Mouse (Mus musculus) kidney, postnatal 0 days (tissue): Measurements from ENCODE around the gene Usp34. TPM values are rescaled to one million over a fixed set of nuclear protein-coding genes. Genes with fewer than 3 reads are reported as not detected.

Source experiments
- ATAC-seq: fragments of 200-750 bp; cut with Nextera tagmentation; replicated peaks from 2 replicates; pipeline ENCODE4 v1.8.0; 2017; ENCODE audit warnings: low read depth, moderate number of reproducible peaks, moderate TSS enrichment, moderate library complexity; ENCODE audit not compliant: low FRiP score
- DNase-seq: peaks from one replicate; pipeline ENCODE4 v3.0.0-alpha.2; 2016; ENCODE audit warnings: low spot score
- H3K27ac ChIP-seq: fragments of 300-500 bp; sonication (generic); 2 replicates; pipeline ENCODE4 v1.5.1; 2014; ENCODE audit warnings: mild to moderate bottlenecking
- H3K27me3 ChIP-seq: fragments of 300-500 bp; sonication (generic); 2 replicates; pipeline ENCODE4 v1.6.1; 2014; ENCODE audit warnings: low read length, mixed read lengths; ENCODE audit not compliant: insufficient read depth
- H3K36me3 ChIP-seq: fragments of 300-500 bp; sonication (generic); 2 replicates; pipeline ENCODE4 v1.6.1; 2014; ENCODE audit warnings: low read length, mixed read lengths; ENCODE audit not compliant: insufficient read depth
- H3K4me1 ChIP-seq: fragments of 300-500 bp; sonication (generic); replicated peaks from 2 replicates; pipeline ENCODE4 v1.6.1; 2014; ENCODE audit warnings: antibody characterized with exemption, low read length, mixed read lengths; ENCODE audit not compliant: insufficient read depth
- H3K4me2 ChIP-seq: fragments of 300-500 bp; sonication (generic); 2 replicates; pipeline ENCODE4 v1.6.1; 2014; ENCODE audit warnings: mild to moderate bottlenecking, low read length, moderate library complexity, mixed read lengths
- H3K4me3 ChIP-seq: fragments of 300-500 bp; sonication (generic); replicated peaks from 2 replicates; pipeline ENCODE4 v1.5.1; 2014; ENCODE audit warnings: low read depth, low read length
- H3K9ac ChIP-seq: fragments of 300-500 bp; sonication (generic); 2 replicates; pipeline ENCODE4 v1.6.1; 2014; ENCODE audit warnings: low read depth, low read length
- H3K9me3 ChIP-seq: fragments of 300-500 bp; sonication (generic); replicated peaks from 2 replicates; pipeline ENCODE4 v1.6.1; 2016; ENCODE audit warnings: low read length, inconsistent platforms, mixed read lengths
- CTCF ChIP-seq: IDR thresholded peaks from 2 replicates; pipeline ENCODE4 v1.5.1; 2016; ENCODE audit warnings: antibody characterized with exemption, low read depth, mild to moderate bottlenecking, moderate library complexity
- WGBS: fragments of 180-500 bp; shearing (Covaris S2); extraction: QIAGEN DNeasy Blood & Tissue Kit; methylation state at CpG from one replicate; pipeline ENCODE4 v1.1.7; 2014; 5-methylcytosine and 5-hydroxymethylcytosine counted together
- polyA plus RNA-seq: library from polyadenylated mRNA; unstranded; fragments of >200 nt; fragmentation: Nextera tagmentation; extraction: Ambion mirVana; gene quantifications from 2 replicates; pipeline ENCODE4 v1.2.1, GENCODE M21; 2015

The Usp34 gene
- polyA plus RNA-seq, 1 experiment from 2014 or later, result 22.5 TPM

DNA sequence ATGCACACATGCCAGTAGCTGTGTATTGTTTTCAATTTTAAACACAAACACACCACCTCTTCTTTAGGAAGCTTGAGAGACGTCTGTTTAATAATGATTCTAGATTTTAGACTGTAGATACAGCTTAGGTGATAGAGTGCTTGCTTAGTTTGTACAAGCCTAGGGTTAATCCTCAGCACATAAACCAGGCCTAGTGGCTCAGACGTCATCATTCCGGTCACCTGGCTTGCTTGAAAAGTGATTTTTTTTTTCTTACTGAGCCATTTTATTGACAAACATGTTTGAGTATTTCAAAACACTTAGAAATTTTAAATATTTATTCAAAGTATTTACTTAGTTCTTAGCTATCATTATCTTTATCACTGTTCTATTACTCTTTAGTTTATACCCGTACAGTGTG is 65.3 kb downstream of the Usp34 start:
- H3K9ac ChIP-seq, result no peak overlapping the region
- TF ChIP-seq CTCF, result no peak
- no peaks in the 10 kb centered on the region for H3K4me1 ChIP-seq
- 91% methylated on average over 4 of the region's 4 CpGs for WGBS
- DNase-seq (no peak), ATAC-seq (no peak)
- H3K4me3 ChIP-seq, result no peak overlapping the region
- no peaks in the 10 kb centered on the region for H3K27me3 ChIP-seq
- H3K4me2 ChIP-seq, result no peak overlapping the region
- no peak overlapping the region for H3K27ac ChIP-seq
- peaks cover 24% of the 10 kb centered on the region for H3K36me3 ChIP-seq
- no peaks in the 10 kb centered on the region for H3K9me3 ChIP-seq

DNA sequence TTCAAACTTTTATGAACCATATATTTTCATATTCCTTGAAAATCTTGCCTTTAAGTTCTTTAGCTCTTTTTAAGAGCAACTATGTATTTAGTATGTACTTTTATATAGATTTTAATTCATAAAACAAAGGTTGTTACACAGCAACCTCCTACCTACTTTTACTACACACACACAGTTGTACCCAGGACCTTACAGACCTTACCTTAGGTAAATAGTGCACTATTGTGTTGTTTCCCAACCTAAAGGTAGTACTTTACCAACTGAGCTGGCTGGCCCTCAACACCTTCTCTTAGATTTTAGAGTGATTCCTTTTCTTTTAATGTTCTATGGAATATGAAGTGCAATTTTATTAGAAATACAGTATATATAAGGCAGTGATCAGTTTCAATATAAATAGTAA is 65.8 kb downstream of the Usp34 start:
- no peak for TF ChIP-seq CTCF
- Histone ChIP-seq H3K27me3 (no peaks in the 10 kb centered on the region), H3K9me3 (no peaks in the 10 kb centered on the region), H3K27ac (no peak overlapping the region), H3K4me1 (no peaks in the 10 kb centered on the region), H3K36me3 (peaks cover 25% of the 10 kb centered on the region), H3K4me3 (no peak overlapping the region), H3K4me2 (no peak overlapping the region), H3K9ac (no peak overlapping the region)
- DNase-seq (no peak), ATAC-seq (no peak)

DNA sequence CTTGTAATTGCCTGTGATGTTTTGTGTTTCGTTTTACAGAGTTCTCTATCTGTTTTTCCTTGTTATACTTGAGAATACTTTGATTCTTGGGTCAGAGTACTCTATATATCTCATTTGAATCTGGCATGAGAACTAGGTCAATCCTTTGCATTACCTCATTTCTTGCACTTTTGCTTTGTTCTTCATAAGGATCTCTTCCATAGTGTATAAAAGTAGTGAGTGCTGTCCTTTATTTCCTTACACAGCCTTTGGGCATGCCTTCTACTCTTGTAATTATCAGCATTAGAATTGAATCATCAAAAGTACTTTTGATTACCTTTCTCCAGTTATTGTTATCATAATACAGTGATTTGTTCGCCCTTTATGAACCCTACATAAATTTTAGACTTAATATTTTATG is 73.4 kb downstream of the Usp34 start:
- ATAC-seq (no peak), DNase-seq (no peak)
- H3K36me3 ChIP-seq, result peaks cover 24% of the 10 kb centered on the region
- H3K9me3 ChIP-seq, result no peaks in the 10 kb centered on the region
- H3K27ac ChIP-seq, result no peak overlapping the region
- no peak overlapping the region for H3K4me2 ChIP-seq
- no peaks in the 10 kb centered on the region for H3K27me3 ChIP-seq
- no peaks in the 10 kb centered on the region for H3K4me1 ChIP-seq
- TF ChIP-seq CTCF, result no peak
- H3K9ac ChIP-seq, result no peak overlapping the region
- H3K4me3 ChIP-seq, result no peak overlapping the region
- WGBS, result 88% methylated on average over 2 of the region's 2 CpGs

DNA sequence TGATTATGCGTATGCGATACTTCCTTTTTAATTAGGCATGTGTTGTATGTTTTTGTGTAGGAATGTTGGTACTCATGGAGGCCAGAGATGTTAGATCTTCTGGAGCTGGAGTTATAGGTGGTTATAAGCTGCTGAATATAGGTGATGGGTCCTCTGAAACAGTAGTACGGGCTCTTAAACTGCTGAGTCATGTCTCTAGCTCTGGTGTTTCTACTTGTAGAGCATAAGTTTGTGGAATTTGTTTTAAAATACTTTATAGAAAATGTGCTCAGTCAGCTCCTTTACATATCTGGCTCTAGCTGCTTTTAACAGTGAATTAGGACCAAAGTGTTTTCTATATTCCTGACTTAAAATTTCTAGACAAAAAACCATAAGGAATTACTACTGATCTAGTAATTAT is 73.9 kb downstream of the Usp34 start:
- WGBS, result 95% methylated on average over 3 of the region's 3 CpGs
- Histone ChIP-seq H3K4me3 (no peak overlapping the region), H3K27me3 (no peaks in the 10 kb centered on the region), H3K9me3 (no peaks in the 10 kb centered on the region), H3K36me3 (peaks cover 24% of the 10 kb centered on the region), H3K4me1 (no peaks in the 10 kb centered on the region), H3K9ac (no peak overlapping the region), H3K27ac (no peak overlapping the region), H3K4me2 (no peak overlapping the region)
- ATAC-seq (no peak), DNase-seq (no peak)
- TF ChIP-seq CTCF, result no peak

DNA sequence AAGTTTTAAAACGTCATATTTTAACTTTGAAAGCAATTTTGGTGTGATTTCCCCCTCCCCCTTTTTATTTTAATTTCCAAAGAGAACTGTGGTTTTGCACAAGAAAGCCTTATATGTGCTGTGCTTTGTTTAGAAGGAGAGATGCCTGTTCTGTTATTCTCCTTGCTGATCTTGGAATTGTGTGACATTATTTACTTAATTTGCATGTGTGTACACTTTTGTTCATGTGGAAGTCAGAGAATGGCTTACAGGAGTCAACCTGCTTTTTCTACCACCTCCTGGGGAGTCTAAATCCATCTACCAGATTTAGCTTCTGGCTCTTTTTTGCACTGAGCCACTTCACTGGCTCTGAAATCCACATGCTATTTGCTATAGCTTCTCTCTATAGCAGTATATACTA is 76.1 kb downstream of the Usp34 start:
- no peak for DNase-seq
- TF ChIP-seq CTCF, result no peak
- H3K4me2 ChIP-seq, result no peak overlapping the region
- peaks cover 19% of the 10 kb centered on the region for H3K36me3 ChIP-seq
- no peak for ATAC-seq
- no peak overlapping the region for H3K4me3 ChIP-seq
- no peak overlapping the region for H3K27ac ChIP-seq
- no peaks in the 10 kb centered on the region for H3K27me3 ChIP-seq
- H3K4me1 ChIP-seq, result no peaks in the 10 kb centered on the region
- no peak overlapping the region for H3K9ac ChIP-seq
- 92% methylated on average over 1 of the region's 1 CpGs for WGBS
- no peaks in the 10 kb centered on the region for H3K9me3 ChIP-seq

DNA sequence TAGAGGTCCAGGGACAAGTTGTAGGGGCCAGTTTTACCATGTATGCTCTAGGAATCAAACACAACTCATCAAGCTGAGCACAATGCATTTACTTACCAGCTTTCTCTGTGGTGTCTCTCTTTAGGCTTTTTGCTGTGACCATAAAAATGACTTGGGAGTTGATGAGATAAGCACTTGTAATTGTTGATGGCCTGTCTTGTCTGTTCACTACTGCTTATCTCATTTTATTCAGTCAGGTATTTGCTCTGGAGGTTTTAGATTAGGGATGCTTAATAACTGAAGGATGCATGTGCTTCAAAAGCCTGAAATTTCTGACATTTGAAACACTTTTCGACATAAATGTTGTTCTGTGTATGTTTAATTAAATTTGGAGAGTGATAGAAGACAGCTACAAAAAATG is 83.0 kb downstream of the Usp34 start:
- Histone ChIP-seq H3K9ac (no peak overlapping the region), H3K4me3 (no peak overlapping the region), H3K27me3 (no peaks in the 10 kb centered on the region), H3K9me3 (no peaks in the 10 kb centered on the region), H3K4me1 (no peaks in the 10 kb centered on the region), H3K27ac (no peak overlapping the region), H3K36me3 (peaks cover 20% of the 10 kb centered on the region), H3K4me2 (no peak overlapping the region)
- DNase-seq, result no peak
- whole genome bisulfite sequencing, result 92% methylated on average over 1 of the region's 1 CpGs
- TF ChIP-seq CTCF, result no peak
- no peak for ATAC-seq

DNA sequence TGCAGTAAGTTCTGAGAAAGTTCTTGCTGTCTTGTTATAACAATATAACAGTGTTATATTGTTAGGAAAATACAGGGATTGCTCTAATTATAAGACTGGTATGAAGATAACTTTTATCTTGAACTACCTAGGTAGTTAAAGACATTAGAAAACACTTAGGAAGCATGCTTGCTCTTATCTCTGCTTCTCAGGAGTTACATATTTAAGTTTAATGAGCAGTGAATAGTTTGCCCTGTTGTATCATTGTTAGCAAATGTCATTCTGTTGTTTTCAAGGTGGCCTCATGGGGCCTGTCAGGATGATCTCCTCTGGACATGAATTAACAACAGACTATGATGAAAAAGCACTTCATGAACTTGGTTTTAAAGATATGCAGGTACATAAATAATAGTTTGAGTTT is 85.9 kb downstream of the Usp34 start:
- Histone ChIP-seq H3K36me3 (peaks cover 27% of the 10 kb centered on the region), H3K27me3 (no peaks in the 10 kb centered on the region), H3K9ac (no peak overlapping the region), H3K27ac (no peak overlapping the region), H3K4me1 (no peaks in the 10 kb centered on the region), H3K9me3 (no peaks in the 10 kb centered on the region), H3K4me2 (no peak overlapping the region), H3K4me3 (no peak overlapping the region)
- no peak for DNase-seq
- no peak for TF ChIP-seq CTCF
- no peak for ATAC-seq
